Mouse (Mus musculus): ENCODE data around the gene Lysmd4. TPM values are rescaled to one million over a fixed set of nuclear protein-coding genes. Genes with fewer than 3 reads are reported as not detected.

The Lysmd4 gene
- polyA plus RNA-seq, 1 experiment from 2014 or later, result 12.7 TPM

DNA sequence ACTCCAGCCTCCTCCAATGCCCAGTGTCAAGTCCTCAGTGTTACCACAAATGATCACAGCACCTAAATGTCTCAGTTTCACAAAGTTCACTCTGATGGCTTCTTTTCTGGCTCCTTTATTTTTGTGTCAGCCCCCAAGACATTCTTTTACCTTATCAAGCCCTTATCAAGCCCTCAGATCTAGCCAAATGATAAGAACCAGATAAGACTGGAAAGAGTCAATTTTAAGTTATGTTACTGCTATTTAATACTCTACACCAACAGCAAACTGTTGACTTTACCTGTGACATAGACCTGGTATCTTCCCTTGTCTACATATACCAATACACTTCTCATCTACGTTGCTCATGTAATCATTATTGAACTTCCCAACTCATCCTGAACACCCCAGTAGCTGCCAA is 74.1 kb downstream of the Lysmd4 start:
- 94% methylated on average over 1 of the region's 1 CpGs for WGBS

DNA sequence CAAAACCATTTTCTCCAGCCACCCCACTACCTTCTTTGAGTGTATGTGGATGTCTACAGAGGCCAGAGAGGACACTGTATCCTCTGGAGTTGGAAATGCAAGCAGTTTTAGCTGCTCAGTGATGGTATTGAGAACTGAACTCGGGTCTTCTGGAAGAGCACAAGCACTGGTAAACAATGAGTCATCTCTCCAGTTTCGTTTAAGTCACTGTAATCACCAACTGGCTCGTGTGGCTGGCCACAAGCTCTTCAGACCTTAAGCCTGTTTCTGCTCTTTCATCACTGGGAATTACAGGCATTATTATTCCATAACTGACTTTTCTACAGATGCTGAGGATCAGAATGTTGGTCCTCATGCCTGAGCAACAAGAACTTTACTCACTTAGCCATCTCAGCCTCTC is 82.6 kb downstream of the Lysmd4 start:
- Histone ChIP-seq H3K4me2 (no peak overlapping the region), H3K27ac (ENCODE audit: low read depth, low read length) (no peak overlapping the region), H3K4me1 (ENCODE audit: control insufficient read depth, insufficient read depth, low read length) (no peaks in the 10 kb centered on the region), H3K36me3 (ENCODE audit: control insufficient read depth, insufficient read depth, low read length) (no peaks in the 10 kb centered on the region), H3K9ac (ENCODE audit: low read length) (no peak overlapping the region), H3K9me3 (ENCODE audit: control insufficient read depth, low read length) (no peaks in the 10 kb centered on the region), H3K4me3 (ENCODE audit: low read depth, low read length) (no peak overlapping the region), H3K27me3 (ENCODE audit: control insufficient read depth, insufficient read depth, low read length) (no peaks in the 10 kb centered on the region)
- no peak for DNase-seq (ENCODE audit: low spot score, missing footprints)
- no peak for ATAC-seq (ENCODE audit: low FRiP score)
- WGBS, result 89% methylated on average over 3 of the region's 3 CpGs

More for the DNA sequence above, 74.1 kb downstream of the Lysmd4 start:
- Histone ChIP-seq H3K4me1 (ENCODE audit: control insufficient read depth, insufficient read depth, low read length) (no peaks in the 10 kb centered on the region), H3K36me3 (ENCODE audit: control insufficient read depth, insufficient read depth, low read length) (no peaks in the 10 kb centered on the region), H3K9ac (ENCODE audit: low read length) (no peak overlapping the region), H3K4me2 (no peak overlapping the region), H3K4me3 (ENCODE audit: low read depth, low read length) (no peak overlapping the region), H3K9me3 (ENCODE audit: control insufficient read depth, low read length) (no peaks in the 10 kb centered on the region), H3K27me3 (ENCODE audit: control insufficient read depth, insufficient read depth, low read length) (no peaks in the 10 kb centered on the region), H3K27ac (ENCODE audit: low read depth, low read length) (no peak overlapping the region)
- ATAC-seq (ENCODE audit: low FRiP score), result no peak
- DNase-seq (ENCODE audit: low spot score, missing footprints), result no peak

DNA sequence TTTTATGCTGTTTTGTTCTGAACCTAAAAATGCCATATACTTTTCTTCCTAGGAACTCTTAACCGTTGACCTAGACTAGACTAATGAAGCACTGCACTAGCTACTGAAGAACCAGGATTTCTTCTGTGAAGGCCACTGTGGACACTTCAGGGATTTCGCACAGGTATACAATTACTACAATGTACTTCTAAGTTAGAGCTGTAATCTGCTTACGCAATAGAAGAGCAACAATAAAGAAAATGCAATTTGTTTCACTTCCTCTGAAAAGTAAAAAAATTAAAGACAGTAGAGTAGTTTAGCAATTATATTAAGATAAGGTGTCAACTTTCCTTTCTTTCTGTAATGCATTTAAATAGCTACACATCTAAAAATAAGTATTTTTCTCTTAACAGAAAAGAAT is 84.7 kb downstream of the Lysmd4 start:
- no peaks in the 10 kb centered on the region for H3K27me3 ChIP-seq (ENCODE audit: control insufficient read depth, insufficient read depth, low read length)
- no peak overlapping the region for H3K4me2 ChIP-seq
- DNase-seq (ENCODE audit: low spot score, missing footprints) (no peak), ATAC-seq (ENCODE audit: low FRiP score) (no peak)
- H3K4me1 ChIP-seq (ENCODE audit: control insufficient read depth, insufficient read depth, low read length), result no peaks in the 10 kb centered on the region
- H3K9me3 ChIP-seq (ENCODE audit: control insufficient read depth, low read length), result no peaks in the 10 kb centered on the region
- H3K4me3 ChIP-seq (ENCODE audit: low read depth, low read length), result no peak overlapping the region
- H3K27ac ChIP-seq (ENCODE audit: low read depth, low read length), result no peak overlapping the region
- H3K9ac ChIP-seq (ENCODE audit: low read length), result no peak overlapping the region
- H3K36me3 ChIP-seq (ENCODE audit: control insufficient read depth, insufficient read depth, low read length), result no peaks in the 10 kb centered on the region
- WGBS, result 96% methylated on average over 3 of the region's 3 CpGs

DNA sequence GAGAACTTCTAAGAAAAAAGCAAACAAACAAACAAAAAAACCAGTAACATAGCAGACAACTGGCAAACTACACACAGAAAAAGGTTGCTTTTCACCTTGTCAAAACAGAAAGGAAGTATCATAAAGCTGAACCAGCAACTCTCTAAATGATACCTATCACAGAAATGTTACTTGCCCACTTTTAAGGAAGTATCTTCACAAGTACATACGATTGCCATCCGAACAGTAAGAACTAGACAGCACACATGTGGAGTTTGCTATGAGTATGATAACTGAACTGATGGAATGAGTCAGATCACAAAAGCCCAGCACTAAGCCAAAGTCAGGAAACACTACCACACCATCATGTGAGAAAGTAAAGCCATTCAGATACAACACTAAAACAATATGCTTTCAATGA is 85.8 kb downstream of the Lysmd4 start:
- Histone ChIP-seq H3K4me3 (ENCODE audit: low read depth, low read length) (no peak overlapping the region), H3K9ac (ENCODE audit: low read length) (no peak overlapping the region), H3K9me3 (ENCODE audit: control insufficient read depth, low read length) (no peaks in the 10 kb centered on the region), H3K36me3 (ENCODE audit: control insufficient read depth, insufficient read depth, low read length) (no peaks in the 10 kb centered on the region), H3K27me3 (ENCODE audit: control insufficient read depth, insufficient read depth, low read length) (no peaks in the 10 kb centered on the region), H3K4me1 (ENCODE audit: control insufficient read depth, insufficient read depth, low read length) (no peaks in the 10 kb centered on the region), H3K4me2 (no peak overlapping the region), H3K27ac (ENCODE audit: low read depth, low read length) (no peak overlapping the region)
- DNase-seq (ENCODE audit: low spot score, missing footprints) (no peak), ATAC-seq (ENCODE audit: low FRiP score) (no peak)
- WGBS, result 87% methylated on average over 2 of the region's 2 CpGs

GRCm38 (mm10) chr7:67310151-67310550 is 87.8 kb downstream of the Lysmd4 start:
- Histone ChIP-seq H3K4me1 (ENCODE audit: control insufficient read depth, insufficient read depth, low read length) (no peaks in the 10 kb centered on the region), H3K9ac (ENCODE audit: low read length) (no peak overlapping the region), H3K27me3 (ENCODE audit: control insufficient read depth, insufficient read depth, low read length) (no peaks in the 10 kb centered on the region), H3K9me3 (ENCODE audit: control insufficient read depth, low read length) (no peaks in the 10 kb centered on the region), H3K4me2 (no peak overlapping the region), H3K4me3 (ENCODE audit: low read depth, low read length) (no peak overlapping the region), H3K27ac (ENCODE audit: low read depth, low read length) (no peak overlapping the region), H3K36me3 (ENCODE audit: control insufficient read depth, insufficient read depth, low read length) (no peaks in the 10 kb centered on the region)
- DNase-seq (ENCODE audit: low spot score, missing footprints) (no peak), ATAC-seq (ENCODE audit: low FRiP score) (no peak)
- 93% methylated on average over 2 of the region's 2 CpGs for WGBS

DNA sequence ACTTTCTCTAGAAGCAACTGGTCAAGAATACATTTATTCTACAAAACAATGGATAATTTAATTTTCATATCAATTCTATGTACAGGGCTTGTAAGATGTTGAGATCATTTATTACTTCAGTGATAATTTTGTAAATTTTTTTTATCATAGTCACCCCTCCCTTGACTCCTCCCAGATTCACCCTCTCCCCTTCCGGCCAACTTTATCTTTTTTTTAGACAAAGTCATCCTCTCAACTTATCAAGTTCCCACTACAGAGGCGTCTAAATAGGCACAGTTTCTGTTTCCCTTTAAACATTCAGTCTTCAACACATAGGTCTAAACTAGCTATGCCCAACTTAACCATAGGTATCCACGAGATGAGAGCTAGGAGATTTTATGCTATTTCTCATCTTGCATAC is 90.9 kb downstream of the Lysmd4 start:
- H3K9me3 ChIP-seq (ENCODE audit: control insufficient read depth, low read length), result no peaks in the 10 kb centered on the region
- no peaks in the 10 kb centered on the region for H3K36me3 ChIP-seq (ENCODE audit: control insufficient read depth, insufficient read depth, low read length)
- H3K4me1 ChIP-seq (ENCODE audit: control insufficient read depth, insufficient read depth, low read length), result no peaks in the 10 kb centered on the region
- no peak overlapping the region for H3K4me3 ChIP-seq (ENCODE audit: low read depth, low read length)
- no peak overlapping the region for H3K9ac ChIP-seq (ENCODE audit: low read length)
- ATAC-seq (ENCODE audit: low FRiP score) (no peak), DNase-seq (ENCODE audit: low spot score, missing footprints) (no peak)
- no peaks in the 10 kb centered on the region for H3K27me3 ChIP-seq (ENCODE audit: control insufficient read depth, insufficient read depth, low read length)
- no peak overlapping the region for H3K27ac ChIP-seq (ENCODE audit: low read depth, low read length)
- no peak overlapping the region for H3K4me2 ChIP-seq
- WGBS, result 88% methylated on average over 3 of the region's 3 CpGs

DNA sequence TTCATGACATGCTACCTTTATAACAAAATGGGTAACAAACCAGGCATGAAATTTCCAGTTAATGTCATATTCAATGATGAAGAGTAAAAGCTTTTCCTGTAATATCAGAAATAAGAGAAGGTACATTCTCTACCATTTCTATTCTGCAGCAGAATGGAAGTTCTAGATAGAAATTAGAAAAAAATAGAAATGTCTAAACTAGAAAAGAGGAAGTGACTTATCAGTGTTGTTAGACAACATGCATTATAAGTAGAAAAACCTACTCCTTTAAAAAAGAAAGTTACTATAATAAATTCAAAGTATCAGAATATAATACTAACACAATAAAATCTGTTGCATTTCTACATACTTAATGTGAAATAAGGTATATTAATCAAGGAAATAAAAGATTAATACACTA is 96.4 kb downstream of the Lysmd4 start:
- Histone ChIP-seq H3K4me3 (ENCODE audit: low read depth, low read length) (no peak overlapping the region), H3K4me1 (ENCODE audit: control insufficient read depth, insufficient read depth, low read length) (no peaks in the 10 kb centered on the region), H3K27me3 (ENCODE audit: control insufficient read depth, insufficient read depth, low read length) (no peaks in the 10 kb centered on the region), H3K36me3 (ENCODE audit: control insufficient read depth, insufficient read depth, low read length) (no peaks in the 10 kb centered on the region), H3K27ac (ENCODE audit: low read depth, low read length) (no peak overlapping the region), H3K9ac (ENCODE audit: low read length) (no peak overlapping the region), H3K4me2 (no peak overlapping the region), H3K9me3 (ENCODE audit: control insufficient read depth, low read length) (no peaks in the 10 kb centered on the region)
- no peak for DNase-seq (ENCODE audit: low spot score, missing footprints)
- ATAC-seq (ENCODE audit: low FRiP score), result no peak

GRCm38 (mm10) chr7:67320359-67320758 is 98.0 kb downstream of the Lysmd4 start:
- no peaks in the 10 kb centered on the region for H3K36me3 ChIP-seq (ENCODE audit: control insufficient read depth, insufficient read depth, low read length)
- no peaks in the 10 kb centered on the region for H3K4me1 ChIP-seq (ENCODE audit: control insufficient read depth, insufficient read depth, low read length)
- H3K4me2 ChIP-seq, result no peak overlapping the region
- no peak overlapping the region for H3K4me3 ChIP-seq (ENCODE audit: low read depth, low read length)
- H3K9ac ChIP-seq (ENCODE audit: low read length), result no peak overlapping the region
- DNase-seq (ENCODE audit: low spot score, missing footprints), result no peak
- 83% methylated on average over 1 of the region's 1 CpGs for WGBS
- H3K27me3 ChIP-seq (ENCODE audit: control insufficient read depth, insufficient read depth, low read length), result no peaks in the 10 kb centered on the region
- no peak overlapping the region for H3K27ac ChIP-seq (ENCODE audit: low read depth, low read length)
- ATAC-seq (ENCODE audit: low FRiP score), result no peak
- H3K9me3 ChIP-seq (ENCODE audit: control insufficient read depth, low read length), result no peaks in the 10 kb centered on the region

DNA sequence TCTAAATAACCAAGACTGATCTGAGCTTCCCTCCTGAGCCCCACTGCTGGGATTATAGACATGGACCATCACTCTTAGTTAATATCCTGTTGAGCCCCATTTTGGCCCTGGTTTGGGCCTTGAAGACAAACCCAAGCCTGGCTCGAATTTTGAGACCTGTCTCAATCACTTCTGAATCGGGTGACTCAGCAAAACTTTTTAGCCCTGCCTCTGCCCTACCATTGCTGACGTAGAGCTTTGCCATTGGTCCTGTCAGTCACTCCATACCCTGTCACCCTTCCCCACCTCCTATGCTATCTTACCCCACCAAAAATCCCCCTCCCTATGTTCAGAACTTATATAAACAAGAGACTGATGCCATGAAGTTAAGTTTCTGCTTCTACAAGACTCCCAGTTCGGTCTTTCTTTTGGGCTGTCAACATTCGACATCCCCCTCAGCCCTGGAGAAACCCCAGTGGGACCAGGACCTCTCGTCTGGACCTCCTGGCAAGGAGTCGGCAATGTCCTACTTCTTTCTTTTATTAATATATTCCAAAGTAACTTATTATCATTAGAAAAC is 119.8 kb downstream of the Lysmd4 start:
- ATAC-seq (ENCODE audit: low FRiP score), result no peak
- no peak for DNase-seq (ENCODE audit: low spot score, missing footprints)
- Histone ChIP-seq H3K36me3 (ENCODE audit: control insufficient read depth, insufficient read depth, low read length) (no peaks in the 10 kb centered on the region), H3K9me3 (ENCODE audit: control insufficient read depth, low read length) (no peaks in the 10 kb centered on the region), H3K4me2 (no peak overlapping the region), H3K27me3 (ENCODE audit: control insufficient read depth, insufficient read depth, low read length) (no peaks in the 10 kb centered on the region), H3K27ac (ENCODE audit: low read depth, low read length) (no peak overlapping the region), H3K9ac (ENCODE audit: low read length) (no peak overlapping the region), H3K4me1 (ENCODE audit: control insufficient read depth, insufficient read depth, low read length) (no peaks in the 10 kb centered on the region), H3K4me3 (ENCODE audit: low read depth, low read length) (no peak overlapping the region)
- WGBS, result 84% methylated on average over 7 of the region's 7 CpGs

DNA sequence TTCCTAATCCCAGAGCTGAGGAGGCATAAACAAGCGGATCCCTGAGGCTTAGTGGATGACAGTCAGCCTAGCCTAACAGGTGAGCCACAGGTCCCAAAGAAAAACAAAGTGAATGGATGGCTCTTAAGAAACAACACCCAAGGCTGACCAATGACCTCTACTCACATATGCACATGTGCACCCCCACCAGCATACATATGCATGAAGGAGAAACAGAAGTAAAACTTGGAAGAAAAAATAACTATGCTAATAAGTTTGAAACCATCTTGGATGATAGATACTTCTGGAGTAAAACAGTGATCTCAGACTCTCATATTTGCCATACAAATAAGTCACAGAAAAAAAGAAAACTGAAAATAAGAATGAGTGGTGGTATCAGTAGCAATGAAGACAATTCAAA is 122.1 kb downstream of the Lysmd4 start:
- no peaks in the 10 kb centered on the region for H3K9me3 ChIP-seq (ENCODE audit: control insufficient read depth, low read length)
- H3K4me2 ChIP-seq, result no peak overlapping the region
- no peaks in the 10 kb centered on the region for H3K4me1 ChIP-seq (ENCODE audit: control insufficient read depth, insufficient read depth, low read length)
- ATAC-seq (ENCODE audit: low FRiP score), result no peak
- H3K9ac ChIP-seq (ENCODE audit: low read length), result no peak overlapping the region
- no peak for DNase-seq (ENCODE audit: low spot score, missing footprints)
- no peak overlapping the region for H3K4me3 ChIP-seq (ENCODE audit: low read depth, low read length)
- no peaks in the 10 kb centered on the region for H3K36me3 ChIP-seq (ENCODE audit: control insufficient read depth, insufficient read depth, low read length)
- no peaks in the 10 kb centered on the region for H3K27me3 ChIP-seq (ENCODE audit: control insufficient read depth, insufficient read depth, low read length)
- whole genome bisulfite sequencing, result 78% methylated on average over 1 of the region's 1 CpGs
- no peak overlapping the region for H3K27ac ChIP-seq (ENCODE audit: low read depth, low read length)
